Mouse (Mus musculus) leukemia stem cell, adult 10-12 weeks (primary cell): ENCODE measurements around the gene Gm14214. TPM values are rescaled to one million over a fixed set of nuclear protein-coding genes. Genes with fewer than 3 reads are reported as not detected.

Experiments used
- polyA plus RNA-seq: library from polyadenylated mRNA; stranded (reverse); fragments of >175 nt; gene quantifications from 2 replicates; pipeline ENCODE4 v1.2.3, GENCODE M21; 2012; ENCODE audit warnings: low replicate concordance

Gene Gm14214
- polyA plus RNA-seq, result not detected in 2 replicates

GRCm38 (mm10) chr2:154769930-154770329 lies at the start of gene Gm14214:
TSS of gene Gm14214 (minus strand) at chr2:154770030.

GRCm38 (mm10) chr2:154790656-154791483 lies 21.0 kb upstream of the Gm14214 start, which contains the start of the genes Raly and a:
TSS of gene Raly (plus strand) at chr2:154791096.
TSS of gene a (plus strand) at chr2:154791402.

Other genes with a start within 250 kb of the Gm14214 start
- gene 1700003F12Rik, start 222.9 kb downstream of the Gm14214 start, polyA plus RNA-seq, result 0.64 and 0.74 TPM in 2 replicates
- gene Actl10, start 218.3 kb downstream of the Gm14214 start, polyA plus RNA-seq, result not detected in 2 replicates
- 2.2 and 8.2 TPM in 2 replicates for gene Necab3, start 211.1 kb downstream of the Gm14214 start, polyA plus RNA-seq
- 64.9 and 73.1 TPM in 2 replicates for gene E2f1, start 200.1 kb downstream of the Gm14214 start, polyA plus RNA-seq
- gene Pxmp4, start 166.3 kb downstream of the Gm14214 start, polyA plus RNA-seq, result 2.2 and 9.4 TPM in 2 replicates
- 6.7 and 9.3 TPM in 2 replicates for gene Zfp341, start 156.7 kb downstream of the Gm14214 start, polyA plus RNA-seq
- 4.1 and 10.3 TPM in 2 replicates for gene 4930519P11Rik, start 156.6 kb downstream of the Gm14214 start, polyA plus RNA-seq
- 42.2 and 77.8 TPM in 2 replicates for gene Chmp4b, start 118.3 kb downstream of the Gm14214 start, polyA plus RNA-seq
- gene Raly, start 21.1 kb upstream of the Gm14214 start, polyA plus RNA-seq, result 446 and 535 TPM in 2 replicates
- 0.44 and 1.1 TPM in 2 replicates for gene a, start 21.4 kb upstream of the Gm14214 start, polyA plus RNA-seq
- 11.3 and 23.7 TPM in 2 replicates for gene Eif2s2, start 122.9 kb upstream of the Gm14214 start, polyA plus RNA-seq
- gene Gm14226, start 248.2 kb upstream of the Gm14214 start, polyA plus RNA-seq, result 0.10 and 0.15 TPM in 2 replicates